Mouse (Mus musculus) thymus, adult 2 months (tissue): ENCODE measurements around the gene Podnl1. TPM values are rescaled to one million over a fixed set of nuclear protein-coding genes. Genes with fewer than 3 reads are reported as not detected.

ENCODE experiments used
- DNase-seq: peaks from one replicate; pipeline ENCODE4 v3.0.0; 2021
- H3K27ac ChIP-seq: fragments of 200-500 bp; 2 replicates; pipeline ENCODE4 v1.5.1; 2012; ENCODE audit warnings: low read length, control low read depth; ENCODE audit not compliant: control insufficient read depth, insufficient read depth
- H3K27me3 ChIP-seq: fragments of 200-500 bp; 2 replicates; pipeline ENCODE4 v1.6.1; 2012; ENCODE audit warnings: mild to moderate bottlenecking, low read length, moderate library complexity, mixed read lengths; ENCODE audit not compliant: control insufficient read depth, insufficient read depth
- H3K36me3 ChIP-seq: fragments of 200-500 bp; 2 replicates; pipeline ENCODE4 v1.6.1; 2012; ENCODE audit warnings: mild to moderate bottlenecking, low read length, moderate library complexity; ENCODE audit not compliant: control insufficient read depth, insufficient read depth
- H3K4me1 ChIP-seq: fragments of 200-500 bp; replicated peaks from 2 replicates; pipeline ENCODE4 v1.6.1; 2012; ENCODE audit warnings: low read length; ENCODE audit not compliant: control insufficient read depth, insufficient read depth
- H3K4me3 ChIP-seq: fragments of 200-500 bp; 2 replicates; pipeline ENCODE4 v1.5.1; 2012; ENCODE audit warnings: mild to moderate bottlenecking, low read length, control low read depth, moderate library complexity; ENCODE audit not compliant: control insufficient read depth, insufficient read depth
- CTCF ChIP-seq: fragments of 200-500 bp; IDR thresholded peaks from 2 replicates; pipeline ENCODE4 v1.5.1; 2012; ENCODE audit warnings: mild to moderate bottlenecking, control low read depth, low read length, moderate library complexity, borderline replicate concordance; ENCODE audit not compliant: control insufficient read depth, poor library complexity, insufficient read depth; ENCODE audit errors: extremely low read depth
- POLR2A ChIP-seq: fragments of 200-500 bp; IDR thresholded peaks from 2 replicates; pipeline ENCODE4 v1.6.1; 2012; ENCODE audit warnings: mild to moderate bottlenecking, low read length, control low read depth, moderate library complexity; ENCODE audit not compliant: control insufficient read depth, poor library complexity, insufficient read depth; ENCODE audit errors: extremely low read depth
- WGBS: fragments of 180-500 bp; shearing (Covaris S2); methylation state at CpG from one replicate; pipeline ENCODE4 v1.1.7; 2018; 5-methylcytosine and 5-hydroxymethylcytosine counted together
- polyA plus RNA-seq: library from polyadenylated mRNA; depleted of rRNA; stranded (reverse); fragments of >200 nt; gene quantifications from 2 replicates; pipeline ENCODE4 v1.2.3, GENCODE M21; 2012

Gene Podnl1
- polyA plus RNA-seq, 1 experiment, result 6.6 TPM

- TF ChIP-seq CTCF (no peak), POLR2A (no peak)
- Histone ChIP-seq H3K4me1 (peaks cover 21% of the 10 kb centered on the region), H3K27me3 (no peaks in the 10 kb centered on the region), H3K27ac (no peak overlapping the region; the same call in 1 of the 2 replicates), H3K4me3 (peak overlapping the region; percentile 62), H3K36me3 (no peaks in the 10 kb centered on the region)
- DNase-seq, result peak; percentile 86
- WGBS, result under 1% methylated on average over 23 of the region's 29 CpGs
Measured at GRCm38 (mm10) chr8:84104221-84104620, 21.6 kb upstream of the Podnl1 start.

- peaks cover 21% of the 10 kb centered on the region for H3K4me1 ChIP-seq
- peak; percentile 99 for DNase-seq
- H3K4me3 ChIP-seq, result peak within 1 kb of the TSS; percentile 62
- TF ChIP-seq POLR2A (peak; percentile 57; the same call in 1 of the 2 replicates), CTCF (no peak)
- no peaks in the 10 kb centered on the region for H3K36me3 ChIP-seq
- H3K27me3 ChIP-seq, result no peaks in the 10 kb centered on the region
- whole genome bisulfite sequencing, result 12% methylated on average over 42 of the region's 42 CpGs
- no peak within 1 kb of the TSS; the same call in 1 of the 2 replicates for H3K27ac ChIP-seq
Measured at GRCm38 (mm10) chr8:84104697-84105609, 20.8 kb upstream of the Podnl1 start, which contains the start of gene Dcaf15. Dcaf15 (minus strand) TSS chr8:84104768.

GRCm38 (mm10) chr8:84105676-84106075 is 20.1 kb upstream of the Podnl1 start:
- 83% methylated on average over 2 of the region's 2 CpGs for WGBS

GRCm38 (mm10) chr8:84106216-84107040 is 19.4 kb upstream of the Podnl1 start:
- TF ChIP-seq CTCF (no peak), POLR2A (no peak)
- Histone ChIP-seq H3K4me3 (no peak overlapping the region), H3K27me3 (no peaks in the 10 kb centered on the region), H3K27ac (no peak overlapping the region), H3K4me1 (peaks cover 21% of the 10 kb centered on the region), H3K36me3 (no peaks in the 10 kb centered on the region)
- no peak for DNase-seq
- 93% methylated on average over 6 of the region's 6 CpGs for WGBS

More at GRCm38 (mm10) chr8:84105676-84106075, 20.1 kb upstream of the Podnl1 start:
- H3K4me3 ChIP-seq, result no peak overlapping the region
- no peaks in the 10 kb centered on the region for H3K36me3 ChIP-seq
- TF ChIP-seq POLR2A (no peak), CTCF (no peak)
- no peaks in the 10 kb centered on the region for H3K27me3 ChIP-seq
- no peak overlapping the region for H3K27ac ChIP-seq
- H3K4me1 ChIP-seq, result peaks cover 21% of the 10 kb centered on the region
- no peak for DNase-seq

- 97% methylated on average over 6 of the region's 6 CpGs for WGBS
- Histone ChIP-seq H3K4me3 (no peak overlapping the region), H3K27me3 (no peaks in the 10 kb centered on the region), H3K27ac (no peak overlapping the region), H3K4me1 (no peaks in the 10 kb centered on the region), H3K36me3 (no peaks in the 10 kb centered on the region)
- no peak for DNase-seq
- TF ChIP-seq CTCF, result no peak
- no peak for TF ChIP-seq POLR2A
Measured at GRCm38 (mm10) chr8:84115646-84116045, 10.1 kb upstream of the Podnl1 start.

GRCm38 (mm10) chr8:84122151-84122550 is 3.6 kb upstream of the Podnl1 start:
- no peak for TF ChIP-seq POLR2A
- TF ChIP-seq CTCF, result no peak
- H3K27ac ChIP-seq, result no peak overlapping the region
- DNase-seq, result no peak
- H3K4me1 ChIP-seq, result peaks cover 18% of the 10 kb centered on the region
- 94% methylated on average over 3 of the region's 3 CpGs for WGBS
- H3K4me3 ChIP-seq, result no peak overlapping the region
- no peaks in the 10 kb centered on the region for H3K36me3 ChIP-seq
- no peaks in the 10 kb centered on the region for H3K27me3 ChIP-seq
